8 mouse cellular contexts compared by ENCODE assay signal in genomic region chr13:107493765-107494164, GRCm38 (mm10).
DNase-seq lines count a peak whose midpoint lies in the region; ATAC-seq and TF ChIP-seq lines count a peak whose summit lies in the region.

No protein-coding gene starts in this region.

- H3K4me2 ChIP-seq in hindbrain, postnatal 0 days (ENCODE audit: low read depth, low read length), result peak overlapping the region; percentile 27
- H3K4me2 ChIP-seq in hindbrain, embryonic 13.5 days, result no peak overlapping the region
- H3K4me2 ChIP-seq in myocyte (ENCODE audit: low read depth), result peak overlapping the region; percentile 23

- no peaks in the 10 kb centered on the region for H3K9me3 ChIP-seq in hindbrain, postnatal 0 days (ENCODE audit: low read length)
- no peaks in the 10 kb centered on the region for H3K9me3 ChIP-seq in hindbrain, embryonic 13.5 days

- no peak overlapping the region for H3K4me3 ChIP-seq in hindbrain, postnatal 0 days (ENCODE audit: low read length)
- no peak overlapping the region for H3K4me3 ChIP-seq in hindbrain, embryonic 13.5 days
- no peak overlapping the region for H3K4me3 ChIP-seq in myocyte

- no peak overlapping the region for H3K27ac ChIP-seq in hindbrain, postnatal 0 days
- H3K27ac ChIP-seq in hindbrain, embryonic 13.5 days, result no peak overlapping the region

- H3K4me1 ChIP-seq in hindbrain, postnatal 0 days (ENCODE audit: insufficient read depth, low read length), result no peaks in the 10 kb centered on the region
- 0 out of 2 replicates have a peak, but pooled peaks cover 5% of the 10 kb centered on the region for H3K4me1 ChIP-seq in hindbrain, embryonic 13.5 days (replicated peaks)

- H3K9ac ChIP-seq in hindbrain, postnatal 0 days (replicated peaks; ENCODE audit: low read length), result no peak overlapping the region
- no peak overlapping the region for H3K9ac ChIP-seq in hindbrain, embryonic 13.5 days

- peak; percentile 66 for ATAC-seq in hindbrain, postnatal 0 days
- ATAC-seq in hindbrain, embryonic 13.5 days (ENCODE audit: low FRiP score), result no peak

- TF ChIP-seq CTCF in hindbrain, postnatal 0 days (IDR thresholded peaks at IDR 0.05; ENCODE audit: low read depth), result no peak

- no peaks in the 10 kb centered on the region for H3K27me3 ChIP-seq in hindbrain, postnatal 0 days (ENCODE audit: insufficient read depth, low read length)
- no peaks in the 10 kb centered on the region for H3K27me3 ChIP-seq in hindbrain, embryonic 13.5 days
- no peaks in the 10 kb centered on the region for H3K27me3 ChIP-seq in myocyte (ENCODE audit: control insufficient read depth, insufficient read depth, insufficient read length)

- no peaks in the 10 kb centered on the region for H3K79me2 ChIP-seq in myocyte (ENCODE audit: control insufficient read depth, insufficient read depth)

- DNase-seq in hindbrain, postnatal 0 days (ENCODE audit: low spot score), result peak; percentile 82
- DNase-seq in cerebellum, adult 18-20 months, result peak; percentile 83 to 86
- peak; percentile 34 to 54 for DNase-seq in heart, adult 9 months (ENCODE audit: low spot score in 2 of 2)
- peak; percentile 68 to 76 for DNase-seq in layer of hippocampus, postnatal 14 days (ENCODE audit: low spot score in 2 of 2)
- DNase-seq in thymus, postnatal 14 days, result no peak
- no peak for DNase-seq in Muller cell, postnatal 12 days (ENCODE audit: inconsistent ontology term)

- 47% methylated on average over 13 of the region's 13 CpGs for WGBS in hindbrain, postnatal 0 days
- WGBS in hindbrain, embryonic 13.5 days, result 80% methylated on average over 13 of the region's 13 CpGs

- no peaks in the 10 kb centered on the region for H3K36me3 ChIP-seq in hindbrain, postnatal 0 days (ENCODE audit: insufficient read depth, low read length)
- H3K36me3 ChIP-seq in hindbrain, embryonic 13.5 days, result no peaks in the 10 kb centered on the region
- H3K36me3 ChIP-seq in myocyte (ENCODE audit: control insufficient read depth, insufficient read depth), result no peaks in the 10 kb centered on the region

- TF ChIP-seq POLR2A in myocyte (IDR thresholded peaks at IDR 0.05; ENCODE audit: insufficient read length, low read depth), result peak; percentile 31

- H3ac ChIP-seq in myocyte (ENCODE audit: control insufficient read depth, insufficient read length), result no peak overlapping the region

TF ChIP-seq in myocyte, 11 proteins besides CTCF, POLR2A, EP300 and RAD21:
- TF ChIP-seq USF1 (IDR thresholded peaks at IDR 0.05; ENCODE audit: low read depth) (no peak), MYOD1 (IDR thresholded peaks at IDR 0.05; ENCODE audit: control insufficient read depth in 1 of 3, insufficient read length in 2 of 3, low read depth in 2 of 3) (no peak), MAX (IDR thresholded peaks at IDR 0.05; ENCODE audit: low read depth) (no peak), TCF3 (IDR thresholded peaks at IDR 0.05; ENCODE audit: insufficient read length, low read depth) (no peak), POLR2AphosphoS2 (IDR thresholded peaks at IDR 0.05; ENCODE audit: insufficient read length, low read depth) (no peak), SRF (IDR thresholded peaks at IDR 0.05; ENCODE audit: control insufficient read depth, insufficient read length, low read depth) (no peak)

Comparison
In these comparisons a context has a peak if more than half of its experiments do, and no peak if none do; other contexts are left out.
1. DNase-seq: peak in hindbrain, postnatal 0 days (single experiment), cerebellum, adult 18-20 months (2 of 2), heart, adult 9 months (2 of 2) and layer of hippocampus, postnatal 14 days (2 of 2); none in thymus, postnatal 14 days (single experiment) and Muller cell, postnatal 12 days (single experiment).